In the genomic region with DNA sequence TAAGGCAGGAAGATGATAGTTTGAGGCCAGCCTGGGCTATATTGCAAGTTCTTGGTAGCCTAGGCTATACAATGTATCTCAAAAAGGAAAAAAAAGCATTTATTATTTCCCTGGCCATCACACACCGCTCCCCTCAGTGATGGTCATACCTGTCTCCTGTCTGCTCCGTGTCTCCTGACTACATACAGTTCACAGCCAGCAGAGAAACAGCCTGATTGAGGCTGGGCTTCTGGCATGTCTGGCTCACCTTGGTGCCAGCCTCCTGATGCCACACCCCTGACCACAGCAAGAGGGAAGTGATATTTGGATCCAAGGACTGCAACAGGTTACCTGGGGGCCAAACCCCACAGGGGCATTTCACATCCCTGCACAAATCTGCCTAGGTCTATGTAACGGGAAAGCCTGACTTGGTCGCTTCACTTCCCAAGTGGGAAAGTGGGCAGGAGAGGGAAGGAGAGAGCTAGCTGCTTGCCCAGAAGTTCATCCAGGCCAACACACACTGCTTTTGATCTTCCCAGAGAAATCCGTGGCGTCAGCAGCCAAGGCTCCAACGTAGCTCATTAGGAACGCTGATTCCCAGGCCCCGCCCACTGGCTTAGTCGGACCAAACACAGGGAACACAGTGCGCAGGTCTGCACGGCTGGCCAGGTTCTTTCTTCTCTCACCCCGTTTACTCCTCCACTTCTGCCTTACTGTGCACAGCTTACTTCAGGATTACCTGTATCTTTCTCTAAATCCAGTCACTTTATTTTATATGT, we compare ENCODE assay signal across 9 mouse cellular contexts. TPM values are rescaled to one million over a fixed set of nuclear protein-coding genes. Genes with fewer than 3 reads are reported as not detected.
DNase-seq lines count a peak whose midpoint lies in the region; ATAC-seq and TF ChIP-seq lines count a peak whose summit lies in the region.
"Had no signal": no experiment of that assay in that cellular context is flagged by ENCODE, and none has a peak within 500 bp of the region (broad histone marks: within the 10 kb centered on the region; RNA-seq: fewer than 3 reads in every experiment).

No protein-coding gene starts in this region.

- 0 out of 2 replicates have a peak, but pooled peaks have one; percentile 44 for ATAC-seq in kidney, postnatal 0 days (replicated peaks; ENCODE audit: low FRiP score, low read depth)
- ATAC-seq in stomach, embryonic 15.5 days (ENCODE audit: insufficient read depth, low FRiP score, low read depth), result peak; percentile 68

- no peaks in the 10 kb centered on the region for H3K27me3 ChIP-seq in kidney, postnatal 0 days (ENCODE audit: insufficient read depth, low read length)
- no peaks in the 10 kb centered on the region for H3K27me3 ChIP-seq in stomach, embryonic 15.5 days (replicated peaks)

- no peak overlapping the region for H3K4me3 ChIP-seq in kidney, postnatal 0 days (replicated peaks; ENCODE audit: low read depth, low read length)
- no peak overlapping the region for H3K4me3 ChIP-seq in stomach, embryonic 15.5 days (replicated peaks)
- H3K4me3 ChIP-seq: erythroblast, embryonic 14.5 days had no signal

- TF ChIP-seq CTCF in kidney, postnatal 0 days (IDR thresholded peaks at IDR 0.05; ENCODE audit: low read depth), result no peak

- no peaks in the 10 kb centered on the region for H3K36me3 ChIP-seq in kidney, postnatal 0 days (ENCODE audit: insufficient read depth, low read length)
- H3K36me3 ChIP-seq in stomach, embryonic 15.5 days, result no peaks in the 10 kb centered on the region

- H3K4me1 ChIP-seq in kidney, postnatal 0 days (replicated peaks; ENCODE audit: insufficient read depth, low read length), result peaks cover 17% of the 10 kb centered on the region
- H3K4me1 ChIP-seq in stomach, embryonic 15.5 days, result peaks cover 15% of the 10 kb centered on the region

- H3K4me2 ChIP-seq in kidney, postnatal 0 days (ENCODE audit: low read length), result peak overlapping the region; percentile 45
- peak overlapping the region; percentile 41 for H3K4me2 ChIP-seq in stomach, embryonic 15.5 days

- 20% methylated on average over 13 of the region's 13 CpGs for WGBS in kidney, postnatal 0 days
- WGBS in stomach, embryonic 15.5 days, result 24% methylated on average over 13 of the region's 13 CpGs

- no peak overlapping the region for H3K27ac ChIP-seq in kidney, postnatal 0 days
- H3K27ac ChIP-seq in stomach, embryonic 15.5 days, result peak overlapping the region; percentile 63; the same call in 1 of the 2 replicates

- no peaks in the 10 kb centered on the region for H3K9me3 ChIP-seq in kidney, postnatal 0 days (replicated peaks; ENCODE audit: low read length)
- no peaks in the 10 kb centered on the region for H3K9me3 ChIP-seq in stomach, embryonic 15.5 days

- H3K9ac ChIP-seq in kidney, postnatal 0 days (ENCODE audit: low read depth, low read length), result 0 out of 2 replicates have a peak overlapping the region, but pooled peaks have one; percentile 27
- H3K9ac ChIP-seq in stomach, embryonic 15.5 days, result no peak overlapping the region

- peak; percentile 38 for DNase-seq in gastrocnemius, postnatal 10 days
- no peak for DNase-seq in gastrocnemius, adult 8-10 months (ENCODE audit: low spot score in 2 of 2)
- peak; percentile 81 for DNase-seq in adrenal gland, adult 2 months
- peak; percentile 28 for DNase-seq in gastrocnemius, postnatal 25 days
- peak; percentile 71 for DNase-seq in kidney, postnatal 0 days (ENCODE audit: low spot score)
- DNase-seq in lung, postnatal 14 days, result peak; percentile 62
- DNase-seq in thymus, postnatal 0 days (ENCODE audit: low spot score), result no peak

RNA-seq across cellular contexts. Expression of a gene that starts 20.9 kb away (rescaled TPM):
- under 1 TPM; 0.23 to 0.31 TPM for total RNA-seq in gastrocnemius, postnatal 10 days (2021)
- total RNA-seq in gastrocnemius, adult 8-10 months (2022), result not detected
- not detected for total RNA-seq in adrenal gland, adult 2 months (2021)
- 0.09 TPM in 1 of 2 replicates, not detected in the other for polyA plus RNA-seq in adrenal gland, adult 2 months (2012; rRNA removed)
- not detected for total RNA-seq in gastrocnemius, postnatal 25 days (2021)
- polyA plus RNA-seq in kidney, postnatal 0 days (2015; fragmentation: Nextera tagmentation; extraction: Ambion mirVana), result 1.1 and 1.2 TPM in 2 replicates
- polyA plus RNA-seq in stomach, embryonic 15.5 days (2015; fragmentation: Nextera tagmentation; extraction: Ambion mirVana), result 0.98 TPM in 2 replicates
- 1.3 and 1.6 TPM in 2 replicates for polyA plus RNA-seq in thymus, postnatal 0 days (2015; fragmentation: Nextera tagmentation; extraction: Ambion mirVana)
- polyA plus RNA-seq: erythroblast, embryonic 14.5 days had no signal

RNA-seq across cellular contexts. Expression of a gene that starts 37.3 kb away (rescaled TPM):
- 1 to 10 TPM; 7.8 to 8.5 TPM for total RNA-seq in gastrocnemius, postnatal 10 days (2021)
- 1 to 10 TPM; 5.7 to 7.8 (median 6.8) TPM for total RNA-seq in gastrocnemius, adult 8-10 months (2022)
- 10 to 100 TPM; 25.8 to 27.9 TPM for total RNA-seq in adrenal gland, adult 2 months (2021)
- polyA plus RNA-seq in adrenal gland, adult 2 months (2012; rRNA removed), result 17.2 and 19.7 TPM in 2 replicates
- 1 to 10 TPM; 6.3 to 6.6 TPM for total RNA-seq in gastrocnemius, postnatal 25 days (2021)
- polyA plus RNA-seq in kidney, postnatal 0 days (2015; fragmentation: Nextera tagmentation; extraction: Ambion mirVana), result 55.7 and 57.7 TPM in 2 replicates
- polyA plus RNA-seq in stomach, embryonic 15.5 days (2015; fragmentation: Nextera tagmentation; extraction: Ambion mirVana), result 52.2 and 54.9 TPM in 2 replicates
- polyA plus RNA-seq in thymus, postnatal 0 days (2015; fragmentation: Nextera tagmentation; extraction: Ambion mirVana), result 87.5 and 87.9 TPM in 2 replicates

Comparison
In these comparisons a context has a peak if more than half of its experiments do, and no peak if none do; other contexts are left out.
1. DNase-seq: peak in gastrocnemius, postnatal 10 days (single experiment), adrenal gland, adult 2 months (single experiment), gastrocnemius, postnatal 25 days (single experiment), kidney, postnatal 0 days (single experiment) and lung, postnatal 14 days (single experiment); none in gastrocnemius, adult 8-10 months (0 of 2) and thymus, postnatal 0 days (single experiment).